Mouse (Mus musculus): ENCODE data around the gene Cox19. TPM values are rescaled to one million over a fixed set of nuclear protein-coding genes. Genes with fewer than 3 reads are reported as not detected.

Gene Cox19
- polyA plus RNA-seq, 2 experiments, result 77.8 to 108 TPM

GRCm38 (mm10) chr5:139311822-139312221, 39.4 kb downstream of the Cox19 start:
- no peaks in the 10 kb centered on the region for H3K9me3 ChIP-seq (ENCODE audit: control insufficient read depth, low read length)
- H3K27me3 ChIP-seq (ENCODE audit: control insufficient read depth, insufficient read depth, low read length), result no peaks in the 10 kb centered on the region
- H3K9ac ChIP-seq (ENCODE audit: low read depth, low read length, severe bottlenecking), result no peak overlapping the region
- H3K4me3 ChIP-seq (replicated peaks; ENCODE audit: low read length), result no peak overlapping the region
- no peak overlapping the region for H3K27ac ChIP-seq (replicated peaks; ENCODE audit: low read depth, low read length)
- TF ChIP-seq POLR2A (IDR thresholded peaks at IDR 0.05; ENCODE audit: borderline replicate concordance, extremely low read depth, insufficient read depth, insufficient read length), result no peak
- no peak overlapping the region for H3K4me2 ChIP-seq (replicated peaks; ENCODE audit: low read depth, low read length, severe bottlenecking)
- H3K36me3 ChIP-seq (ENCODE audit: control insufficient read depth, insufficient read depth, low read length), result no peaks in the 10 kb centered on the region
- no peak for ATAC-seq (ENCODE audit: low FRiP score, low read depth)
- 95% methylated on average over 9 of the region's 9 CpGs for WGBS
- no peaks in the 10 kb centered on the region for H3K4me1 ChIP-seq (ENCODE audit: control insufficient read depth, insufficient read depth, low read length)
- no peak for DNase-seq (ENCODE audit: low spot score)

DNA sequence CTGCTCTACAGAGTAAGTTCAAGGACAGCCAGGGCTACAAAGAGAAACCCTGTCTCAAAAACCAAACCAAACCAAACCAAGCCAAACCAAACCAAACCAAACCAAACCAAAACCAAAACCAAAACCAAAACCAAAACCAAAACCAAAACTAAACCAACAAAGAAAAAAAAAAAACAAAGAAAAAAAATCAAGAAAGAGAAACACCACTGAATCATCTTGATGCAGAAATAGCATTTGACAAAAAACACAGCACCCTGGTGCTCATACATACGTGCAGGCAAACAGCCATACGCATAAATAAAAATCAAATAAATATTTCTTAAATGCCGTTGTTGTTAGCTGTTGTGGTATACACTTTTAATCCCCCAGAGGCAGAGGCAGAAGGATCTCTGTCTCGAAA, 40.7 kb downstream of the Cox19 start:
- Histone ChIP-seq H3K4me1 (ENCODE audit: control insufficient read depth, insufficient read depth, low read length) (no peaks in the 10 kb centered on the region), H3K4me2 (replicated peaks; ENCODE audit: low read depth, low read length, severe bottlenecking) (no peak overlapping the region), H3K27ac (replicated peaks; ENCODE audit: low read depth, low read length) (no peak overlapping the region), H3K9me3 (ENCODE audit: control insufficient read depth, low read length) (no peaks in the 10 kb centered on the region), H3K36me3 (ENCODE audit: control insufficient read depth, insufficient read depth, low read length) (no peaks in the 10 kb centered on the region), H3K9ac (ENCODE audit: low read depth, low read length, severe bottlenecking) (no peak overlapping the region), H3K27me3 (ENCODE audit: control insufficient read depth, insufficient read depth, low read length) (no peaks in the 10 kb centered on the region), H3K4me3 (replicated peaks; ENCODE audit: low read length) (no peak overlapping the region)
- DNase-seq (ENCODE audit: low spot score) (no peak), ATAC-seq (ENCODE audit: low FRiP score, low read depth) (no peak)
- WGBS, result 88% methylated on average over 4 of the region's 4 CpGs
- TF ChIP-seq POLR2A (IDR thresholded peaks at IDR 0.05; ENCODE audit: borderline replicate concordance, extremely low read depth, insufficient read depth, insufficient read length), result no peak

- no peak for TF ChIP-seq POLR2A (IDR thresholded peaks at IDR 0.05; ENCODE audit: borderline replicate concordance, extremely low read depth, insufficient read depth, insufficient read length)
- H3K27ac ChIP-seq (replicated peaks; ENCODE audit: low read depth, low read length), result no peak overlapping the region
- 76% methylated on average over 3 of the region's 3 CpGs for WGBS
- H3K4me2 ChIP-seq (replicated peaks; ENCODE audit: low read depth, low read length, severe bottlenecking), result no peak overlapping the region
- no peak overlapping the region for H3K9ac ChIP-seq (ENCODE audit: low read depth, low read length, severe bottlenecking)
- no peak overlapping the region for H3K4me3 ChIP-seq (replicated peaks; ENCODE audit: low read length)
- no peaks in the 10 kb centered on the region for H3K9me3 ChIP-seq (ENCODE audit: control insufficient read depth, low read length)
- H3K27me3 ChIP-seq (ENCODE audit: control insufficient read depth, insufficient read depth, low read length), result no peaks in the 10 kb centered on the region
- no peak for DNase-seq (ENCODE audit: low spot score)
- H3K4me1 ChIP-seq (ENCODE audit: control insufficient read depth, insufficient read depth, low read length), result no peaks in the 10 kb centered on the region
- no peak for ATAC-seq (ENCODE audit: low FRiP score, low read depth)
- H3K36me3 ChIP-seq (ENCODE audit: control insufficient read depth, insufficient read depth, low read length), result no peaks in the 10 kb centered on the region
Observed at GRCm38 (mm10) chr5:139309946-139310345, 41.3 kb downstream of the Cox19 start.

GRCm38 (mm10) chr5:139303646-139304061, 47.6 kb downstream of the Cox19 start:
- Histone ChIP-seq H3K36me3 (ENCODE audit: control insufficient read depth, insufficient read depth, low read length) (no peaks in the 10 kb centered on the region), H3K4me3 (replicated peaks; ENCODE audit: low read length) (no peak overlapping the region), H3K4me2 (replicated peaks; ENCODE audit: low read depth, low read length, severe bottlenecking) (no peak overlapping the region), H3K27ac (replicated peaks; ENCODE audit: low read depth, low read length) (no peak overlapping the region), H3K27me3 (ENCODE audit: control insufficient read depth, insufficient read depth, low read length) (no peaks in the 10 kb centered on the region), H3K9ac (ENCODE audit: low read depth, low read length, severe bottlenecking) (no peak overlapping the region), H3K9me3 (ENCODE audit: control insufficient read depth, low read length) (no peaks in the 10 kb centered on the region), H3K4me1 (ENCODE audit: control insufficient read depth, insufficient read depth, low read length) (no peaks in the 10 kb centered on the region)
- ATAC-seq (ENCODE audit: low FRiP score, low read depth) (no peak), DNase-seq (ENCODE audit: low spot score) (no peak)
- TF ChIP-seq POLR2A (IDR thresholded peaks at IDR 0.05; ENCODE audit: borderline replicate concordance, extremely low read depth, insufficient read depth, insufficient read length), result no peak
- WGBS, result 92% methylated on average over 9 of the region's 9 CpGs

DNA sequence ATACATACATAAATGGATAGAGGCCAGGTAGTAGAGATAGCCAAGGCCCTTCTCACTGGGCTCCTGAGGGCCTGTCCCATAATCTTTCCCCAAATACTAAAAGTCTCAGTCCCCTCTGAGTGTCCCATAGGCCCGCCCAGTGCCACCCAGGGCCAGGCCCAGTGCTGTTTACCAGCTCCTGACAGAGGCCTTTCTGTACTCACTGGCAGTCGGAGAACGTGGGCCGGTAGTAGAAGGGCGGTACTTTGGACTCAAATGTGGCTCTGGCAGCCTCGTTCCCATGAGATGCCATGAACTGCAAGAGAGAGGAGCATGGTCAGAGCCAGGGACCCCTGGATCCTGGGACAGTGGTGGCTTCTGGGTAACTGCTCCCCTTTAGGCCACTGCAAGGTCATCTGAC, 49.1 kb downstream of the Cox19 start:
- no peaks in the 10 kb centered on the region for H3K9me3 ChIP-seq (ENCODE audit: control insufficient read depth, low read length)
- no peak overlapping the region for H3K27ac ChIP-seq (replicated peaks; ENCODE audit: low read depth, low read length)
- WGBS, result 85% methylated on average over 6 of the region's 6 CpGs
- no peak overlapping the region for H3K4me2 ChIP-seq (replicated peaks; ENCODE audit: low read depth, low read length, severe bottlenecking)
- H3K36me3 ChIP-seq (ENCODE audit: control insufficient read depth, insufficient read depth, low read length), result no peaks in the 10 kb centered on the region
- no peak for TF ChIP-seq POLR2A (IDR thresholded peaks at IDR 0.05; ENCODE audit: borderline replicate concordance, extremely low read depth, insufficient read depth, insufficient read length)
- H3K4me3 ChIP-seq (replicated peaks; ENCODE audit: low read length), result no peak overlapping the region
- DNase-seq (ENCODE audit: low spot score), result no peak
- no peaks in the 10 kb centered on the region for H3K27me3 ChIP-seq (ENCODE audit: control insufficient read depth, insufficient read depth, low read length)
- no peak overlapping the region for H3K9ac ChIP-seq (ENCODE audit: low read depth, low read length, severe bottlenecking)
- no peak for ATAC-seq (ENCODE audit: low FRiP score, low read depth)
- no peaks in the 10 kb centered on the region for H3K4me1 ChIP-seq (ENCODE audit: control insufficient read depth, insufficient read depth, low read length)

- H3K4me3 ChIP-seq (replicated peaks; ENCODE audit: low read length), result no peak overlapping the region
- no peak for DNase-seq (ENCODE audit: low spot score)
- 80% methylated on average over 5 of the region's 5 CpGs for WGBS
- H3K4me2 ChIP-seq (replicated peaks; ENCODE audit: low read depth, low read length, severe bottlenecking), result no peak overlapping the region
- no peaks in the 10 kb centered on the region for H3K36me3 ChIP-seq (ENCODE audit: control insufficient read depth, insufficient read depth, low read length)
- TF ChIP-seq POLR2A (IDR thresholded peaks at IDR 0.05; ENCODE audit: borderline replicate concordance, extremely low read depth, insufficient read depth, insufficient read length), result no peak
- ATAC-seq (ENCODE audit: low FRiP score, low read depth), result no peak
- no peaks in the 10 kb centered on the region for H3K4me1 ChIP-seq (ENCODE audit: control insufficient read depth, insufficient read depth, low read length)
- no peak overlapping the region for H3K27ac ChIP-seq (replicated peaks; ENCODE audit: low read depth, low read length)
- no peaks in the 10 kb centered on the region for H3K27me3 ChIP-seq (ENCODE audit: control insufficient read depth, insufficient read depth, low read length)
- H3K9ac ChIP-seq (ENCODE audit: low read depth, low read length, severe bottlenecking), result no peak overlapping the region
- no peaks in the 10 kb centered on the region for H3K9me3 ChIP-seq (ENCODE audit: control insufficient read depth, low read length)
Observed at GRCm38 (mm10) chr5:139297745-139298144, 53.5 kb downstream of the Cox19 start.

Data from limb, embryonic 14.5 days (tissue).